Mouse (Mus musculus): Measurements from ENCODE around the gene Cxcl12.

DNA sequence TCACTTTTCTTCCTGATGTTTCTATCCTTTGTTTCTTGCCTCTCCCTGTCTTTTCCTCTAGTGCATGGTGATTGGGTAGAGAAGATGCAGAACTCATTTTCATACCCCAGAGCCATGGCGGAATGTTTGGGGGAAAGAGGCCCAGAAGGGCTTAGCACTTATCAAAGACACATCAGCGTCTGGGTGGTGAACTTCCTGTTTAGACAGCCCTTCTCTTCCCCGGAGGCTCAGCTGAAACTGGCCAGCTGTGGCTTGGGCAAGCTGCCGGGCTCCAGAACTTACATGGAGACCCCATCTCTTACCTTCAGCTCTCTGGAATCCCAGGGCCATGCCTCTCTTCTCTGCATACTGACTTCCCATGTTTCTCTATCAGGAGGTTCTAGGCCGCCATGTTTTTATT is 32.6 kb downstream of the Cxcl12 start:
- TF ChIP-seq CTCF (IDR thresholded peaks at IDR 0.05), result no peak
- TF ChIP-seq EP300 (IDR thresholded peaks at IDR 0.05), result 0 out of 2 replicates have a peak, but pooled peaks have one; percentile 14
